Mouse (Mus musculus): ENCODE data around the gene Bik. TPM values are rescaled to one million over a fixed set of nuclear protein-coding genes. Genes with fewer than 3 reads are reported as not detected.

Bik gene
- polyA plus RNA-seq, 1 experiment from 2014 or later, result 1.7 TPM

DNA sequence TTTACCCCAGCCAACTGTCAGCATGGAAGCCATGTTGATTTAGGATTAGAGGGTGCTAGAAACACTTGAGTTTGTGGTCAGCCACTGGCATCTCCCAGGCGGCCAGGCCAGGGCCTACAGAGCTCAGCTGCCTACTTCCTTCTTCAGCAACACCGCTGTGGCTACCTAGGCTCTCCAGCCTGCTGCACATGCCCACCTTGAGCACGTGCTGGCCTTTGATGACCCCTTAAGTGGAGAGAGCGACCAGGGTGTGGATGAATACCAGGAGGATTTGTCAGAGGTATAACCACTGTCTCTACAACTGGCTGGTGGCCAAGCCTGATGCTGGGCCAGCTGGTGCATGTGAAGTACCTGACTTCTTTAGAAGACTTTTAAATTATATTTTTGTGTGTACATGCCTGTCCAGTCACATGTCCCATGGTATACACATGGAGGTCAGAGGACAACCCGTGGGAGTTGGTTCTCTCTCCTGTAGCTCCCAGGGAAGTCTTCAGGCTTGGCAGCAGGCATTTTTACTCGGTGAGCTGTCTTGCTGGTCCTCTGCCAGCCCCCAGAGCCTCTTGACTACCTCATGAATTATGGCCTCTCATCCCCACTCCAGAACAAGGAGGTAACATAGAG is 48.2 kb downstream of the Bik start:
- Histone ChIP-seq H3K4me1 (no peaks in the 10 kb centered on the region), H3K4me3 (replicated peaks) (no peak overlapping the region), H3K36me3 (replicated peaks) (peaks cover 55% of the 10 kb centered on the region), H3K4me2 (no peak overlapping the region), H3K27me3 (no peaks in the 10 kb centered on the region), H3K9ac (no peak overlapping the region), H3K9me3 (no peaks in the 10 kb centered on the region), H3K27ac (no peak overlapping the region)
- WGBS, result 86% methylated on average over 6 of the region's 6 CpGs
- ATAC-seq (ENCODE audit: low FRiP score), result no peak

DNA sequence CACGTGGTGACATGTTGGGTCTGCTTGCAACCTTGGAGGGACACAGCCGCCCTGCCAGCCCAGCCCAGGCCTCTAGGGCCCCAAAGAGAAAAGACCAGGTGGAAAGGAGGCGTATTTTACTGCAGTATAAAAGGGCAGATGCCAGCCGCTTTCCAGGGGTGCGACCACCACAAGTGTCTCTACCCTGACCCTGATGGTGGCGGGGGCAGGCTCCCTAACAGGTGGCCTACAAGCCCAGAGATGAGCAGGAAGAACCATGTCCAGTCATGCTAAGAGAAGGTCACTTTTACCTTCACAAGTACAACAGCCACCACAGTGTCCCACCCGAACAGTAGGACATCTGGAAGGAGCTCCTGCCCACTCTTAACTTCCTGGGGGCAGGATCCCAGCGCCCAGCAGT is 48.9 kb downstream of the Bik start:
- no peaks in the 10 kb centered on the region for H3K9me3 ChIP-seq
- H3K4me2 ChIP-seq, result no peak overlapping the region
- no peak overlapping the region for H3K4me3 ChIP-seq (replicated peaks)
- no peak for ATAC-seq (ENCODE audit: low FRiP score)
- no peaks in the 10 kb centered on the region for H3K4me1 ChIP-seq
- peaks cover 62% of the 10 kb centered on the region for H3K36me3 ChIP-seq (replicated peaks)
- no peaks in the 10 kb centered on the region for H3K27me3 ChIP-seq
- 95% methylated on average over 8 of the region's 8 CpGs for WGBS
- H3K27ac ChIP-seq, result no peak overlapping the region
- H3K9ac ChIP-seq, result no peak overlapping the region

DNA sequence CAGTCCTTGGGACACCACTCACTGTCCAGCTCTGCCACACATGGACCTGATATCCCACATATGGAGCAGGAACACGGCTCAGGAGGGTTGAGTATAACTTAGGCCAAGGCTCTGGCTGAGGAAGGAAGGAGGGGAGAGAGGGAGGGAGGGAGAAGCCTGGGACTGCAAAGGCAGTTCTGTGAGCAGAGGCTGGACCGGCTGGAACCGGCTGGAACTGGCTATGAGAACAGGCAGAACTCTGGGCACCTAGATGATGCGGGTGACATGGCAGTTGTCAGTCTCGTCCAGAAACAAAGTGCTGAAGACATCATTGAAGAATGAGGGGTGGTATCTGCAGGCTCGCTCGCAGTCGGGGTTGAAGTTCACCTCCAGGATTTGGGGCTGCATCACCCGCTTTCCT is 50.0 kb downstream of the Bik start:
- 93% methylated on average over 9 of the region's 9 CpGs for whole genome bisulfite sequencing

DNA sequence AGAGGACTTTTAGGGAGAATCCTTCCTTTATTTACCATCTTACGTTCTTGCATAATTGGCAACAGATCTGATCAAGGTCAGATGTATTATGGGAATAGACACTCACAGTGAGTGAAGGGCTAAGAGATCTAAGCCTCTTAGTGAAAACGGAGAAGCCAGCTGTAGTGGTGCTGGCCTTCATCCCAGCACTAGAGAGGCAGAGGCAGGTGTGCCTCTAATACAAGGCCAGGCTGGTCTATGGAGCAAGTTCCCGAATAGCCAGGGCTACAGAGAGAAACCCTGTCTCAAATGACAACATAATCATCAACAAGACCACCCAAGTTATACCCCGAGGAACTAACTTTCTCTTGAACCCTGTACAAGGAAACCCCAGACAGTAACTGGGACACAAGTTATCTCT is 56.3 kb downstream of the Bik start:
- WGBS, result 81% methylated on average over 4 of the region's 4 CpGs
- H3K9ac ChIP-seq, result no peak overlapping the region
- peaks cover 93% of the 10 kb centered on the region for H3K36me3 ChIP-seq (replicated peaks)
- H3K4me3 ChIP-seq (replicated peaks), result no peak overlapping the region
- no peak overlapping the region for H3K4me2 ChIP-seq
- H3K9me3 ChIP-seq, result no peaks in the 10 kb centered on the region
- H3K4me1 ChIP-seq, result no peaks in the 10 kb centered on the region
- H3K27me3 ChIP-seq, result no peaks in the 10 kb centered on the region
- ATAC-seq (ENCODE audit: low FRiP score), result no peak
- no peak overlapping the region for H3K27ac ChIP-seq

More for the DNA sequence above, 50.0 kb downstream of the Bik start:
- no peaks in the 10 kb centered on the region for H3K27me3 ChIP-seq
- no peak overlapping the region for H3K27ac ChIP-seq
- H3K9me3 ChIP-seq, result no peaks in the 10 kb centered on the region
- no peak for ATAC-seq (ENCODE audit: low FRiP score)
- no peaks in the 10 kb centered on the region for H3K4me1 ChIP-seq
- peaks cover 73% of the 10 kb centered on the region for H3K36me3 ChIP-seq (replicated peaks)
- H3K4me3 ChIP-seq (replicated peaks), result no peak overlapping the region
- no peak overlapping the region for H3K4me2 ChIP-seq
- no peak overlapping the region for H3K9ac ChIP-seq

DNA sequence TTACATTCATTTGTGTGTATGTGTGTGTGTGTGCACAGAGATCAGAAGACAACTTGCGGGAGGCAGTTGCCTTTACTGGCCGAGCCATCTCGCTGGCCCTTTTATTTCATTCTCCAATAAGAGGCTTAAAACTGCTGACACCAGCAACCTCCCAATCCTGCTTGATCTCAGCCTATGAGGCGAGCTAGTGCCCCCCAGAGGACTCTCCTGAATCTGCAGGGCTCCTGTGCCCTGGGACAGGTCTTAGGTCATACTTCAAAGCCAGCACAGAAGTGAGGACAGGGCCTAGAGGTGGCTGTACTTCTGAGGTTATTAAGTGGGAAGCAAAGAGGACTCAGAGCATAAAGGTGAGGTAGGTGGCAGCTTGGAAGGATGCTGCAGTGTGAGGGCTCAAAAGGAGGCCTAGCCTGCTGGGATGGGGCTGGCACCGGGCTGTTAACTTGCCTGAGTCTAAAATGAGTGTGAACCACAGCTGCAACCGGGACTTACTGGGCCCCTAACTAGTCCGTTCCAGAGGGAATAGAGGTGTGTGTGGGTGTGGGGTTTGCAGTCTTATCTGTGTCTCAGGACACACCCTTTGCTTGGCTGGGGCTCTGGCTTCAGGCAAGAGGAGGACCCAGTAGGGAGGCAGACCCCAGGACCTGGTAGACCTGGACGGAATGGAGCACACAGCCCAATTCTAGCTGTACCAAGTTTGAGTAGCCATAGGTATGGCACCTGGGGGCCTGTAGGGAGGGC is 56.9 kb downstream of the Bik start:
- ATAC-seq (ENCODE audit: low FRiP score), result no peak
- Histone ChIP-seq H3K4me2 (no peak overlapping the region), H3K9ac (no peak overlapping the region), H3K9me3 (no peaks in the 10 kb centered on the region), H3K36me3 (replicated peaks) (peaks cover 93% of the 10 kb centered on the region), H3K27me3 (no peaks in the 10 kb centered on the region), H3K27ac (no peak overlapping the region), H3K4me3 (replicated peaks) (no peak overlapping the region), H3K4me1 (no peaks in the 10 kb centered on the region)
- 62% methylated on average over 8 of the region's 8 CpGs for WGBS

DNA sequence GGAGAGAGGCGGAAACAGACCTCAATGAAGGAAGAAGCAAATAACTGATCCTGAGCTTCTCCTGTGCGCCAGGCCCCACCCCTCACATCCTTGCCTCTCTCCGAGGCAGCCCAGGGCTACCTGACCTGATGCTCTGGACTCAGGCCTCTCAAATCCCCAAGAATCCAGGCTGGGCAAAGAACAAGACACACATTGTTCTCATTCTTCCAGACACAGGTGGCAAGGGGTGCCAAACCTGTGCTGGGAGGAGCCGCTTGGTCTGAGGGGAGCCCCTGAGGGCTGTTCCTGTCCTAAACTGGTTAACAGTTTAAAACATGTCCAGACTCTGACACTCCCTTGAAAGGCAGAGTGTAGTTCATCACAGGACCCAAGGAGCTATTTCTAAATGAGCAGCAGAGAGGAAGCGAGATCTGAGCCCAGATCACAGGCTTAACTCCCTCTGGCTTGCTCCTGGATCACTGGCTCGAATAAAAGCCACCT is 58.1 kb downstream of the Bik start:
- Histone ChIP-seq H3K27me3 (no peaks in the 10 kb centered on the region), H3K4me1 (no peaks in the 10 kb centered on the region), H3K9ac (no peak overlapping the region), H3K36me3 (replicated peaks) (peaks cover 85% of the 10 kb centered on the region), H3K4me3 (replicated peaks) (no peak overlapping the region), H3K4me2 (no peak overlapping the region), H3K27ac (no peak overlapping the region), H3K9me3 (no peaks in the 10 kb centered on the region)
- WGBS, result 89% methylated on average over 6 of the region's 6 CpGs
- ATAC-seq (ENCODE audit: low FRiP score), result no peak

DNA sequence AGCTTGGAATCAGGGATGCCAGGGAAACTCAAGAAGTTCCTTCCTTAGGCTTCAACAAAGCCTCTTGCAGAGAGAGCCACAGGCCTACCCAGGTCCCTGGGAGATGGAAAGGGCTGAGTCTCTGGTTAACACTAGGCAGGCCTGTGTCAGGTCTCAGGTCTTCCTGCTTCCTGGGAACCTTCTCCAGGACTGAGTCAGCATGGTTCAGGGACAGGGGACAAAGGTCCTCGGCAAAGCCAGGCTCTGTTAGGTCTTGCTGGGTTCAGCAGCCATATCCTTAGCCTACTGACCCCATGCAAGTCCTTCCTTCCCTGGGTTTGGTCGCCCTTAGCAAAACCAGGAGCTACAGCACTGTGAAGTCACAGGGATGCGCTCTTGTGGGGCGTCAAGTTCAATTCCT is 64.2 kb downstream of the Bik start:
- ATAC-seq (ENCODE audit: low FRiP score), result no peak
- no peak overlapping the region for H3K9ac ChIP-seq

DNA sequence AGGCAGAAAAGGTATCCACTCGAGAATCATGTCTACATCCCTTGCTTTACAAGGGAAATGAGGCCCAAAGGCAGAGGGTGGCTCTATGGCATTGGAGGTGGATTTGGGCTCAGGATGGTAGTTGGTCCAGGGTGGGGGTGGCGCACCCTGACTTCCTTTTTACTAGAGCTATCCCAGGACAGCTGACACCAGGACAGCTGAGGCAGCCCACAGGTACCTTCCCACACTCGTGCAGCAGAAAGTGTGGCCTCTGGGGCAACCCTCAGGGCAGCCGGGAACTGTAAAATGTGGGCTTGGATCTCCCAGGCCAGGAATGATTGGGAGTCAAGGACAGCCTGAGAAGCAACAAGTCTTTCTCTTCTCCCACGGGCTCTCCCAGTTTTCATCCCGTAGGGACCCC is 65.1 kb downstream of the Bik start:
- no peaks in the 10 kb centered on the region for H3K27me3 ChIP-seq
- ATAC-seq (ENCODE audit: low FRiP score), result no peak
- H3K27ac ChIP-seq, result no peak overlapping the region
- H3K36me3 ChIP-seq (replicated peaks), result peaks cover 25% of the 10 kb centered on the region
- no peak overlapping the region for H3K9ac ChIP-seq
- H3K4me1 ChIP-seq, result peaks cover 22% of the 10 kb centered on the region
- no peak overlapping the region for H3K4me3 ChIP-seq (replicated peaks)
- no peaks in the 10 kb centered on the region for H3K9me3 ChIP-seq
- H3K4me2 ChIP-seq, result no peak overlapping the region
- WGBS, result 96% methylated on average over 6 of the region's 6 CpGs

More for the DNA sequence above, 64.2 kb downstream of the Bik start:
- Histone ChIP-seq H3K27me3 (no peaks in the 10 kb centered on the region), H3K36me3 (replicated peaks) (peaks cover 34% of the 10 kb centered on the region), H3K4me3 (replicated peaks) (no peak overlapping the region), H3K27ac (no peak overlapping the region), H3K4me1 (peaks cover 22% of the 10 kb centered on the region), H3K9me3 (no peaks in the 10 kb centered on the region), H3K4me2 (no peak overlapping the region)
- 93% methylated on average over 4 of the region's 4 CpGs for WGBS

DNA sequence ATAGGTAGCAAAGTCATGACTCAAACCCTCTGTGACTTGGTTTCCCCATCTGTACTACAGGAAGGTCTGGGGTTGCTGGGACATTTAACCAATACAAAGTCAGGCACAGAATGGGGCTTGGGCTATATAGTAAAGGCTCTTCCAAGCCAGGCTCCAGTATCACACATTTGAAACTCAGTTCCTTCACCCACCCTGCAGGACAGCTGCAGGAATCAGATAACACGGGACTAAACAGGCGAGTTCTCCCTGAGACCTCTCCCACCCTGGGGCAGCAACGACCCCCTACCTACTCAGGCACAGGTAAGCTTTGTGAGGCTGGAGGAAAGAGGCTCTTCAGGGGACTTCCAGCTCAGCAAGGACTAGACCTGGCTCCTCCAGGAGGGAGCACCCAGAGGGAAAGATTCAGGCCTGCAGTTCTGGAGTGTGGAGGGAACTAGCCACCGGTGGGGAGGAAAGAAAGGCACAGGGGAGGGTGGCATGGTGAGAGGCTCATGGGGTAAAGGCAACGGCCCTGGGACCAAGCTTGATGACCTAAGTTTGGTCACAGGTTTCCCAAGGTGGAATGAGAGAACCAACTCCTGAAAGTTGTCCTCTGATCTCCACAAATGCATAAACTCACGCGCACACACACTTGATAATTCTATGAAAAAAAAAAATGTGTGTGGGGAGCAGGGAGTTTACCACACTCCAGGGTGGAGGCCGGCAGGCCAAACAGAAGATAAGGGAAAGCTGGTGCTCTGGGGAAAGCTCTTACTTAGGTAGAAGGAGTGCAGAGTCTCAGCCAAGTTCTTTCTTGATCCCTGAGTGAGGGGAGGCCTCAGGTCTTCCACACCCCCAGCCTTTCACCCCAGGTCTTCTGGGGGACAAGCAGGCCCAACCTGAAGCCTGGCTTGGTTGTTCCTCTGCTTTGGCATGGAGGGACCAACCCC is 65.9 kb downstream of the Bik start:
- 82% methylated on average over 8 of the region's 8 CpGs for WGBS

DNA sequence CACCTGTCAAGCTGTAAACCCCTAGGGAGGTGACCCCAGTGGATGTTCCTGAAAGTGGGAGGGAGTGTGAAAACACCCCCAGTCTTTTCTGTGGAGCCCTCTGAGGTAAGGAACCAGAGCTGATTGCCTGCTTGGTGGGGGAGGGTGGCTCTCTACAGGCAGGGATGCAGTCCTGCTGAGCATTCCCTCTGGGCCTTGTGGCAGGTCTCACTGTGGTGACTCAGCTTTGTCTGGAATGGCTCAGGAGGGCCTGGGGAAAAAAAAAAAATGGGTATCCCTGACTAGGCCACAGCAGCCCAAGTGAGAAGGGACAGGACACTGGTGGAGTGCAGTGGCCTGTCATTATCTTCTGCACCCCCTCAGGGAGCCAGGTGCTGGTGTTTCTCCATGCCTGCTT is 66.5 kb downstream of the Bik start:
- Histone ChIP-seq H3K9ac (peak overlapping the region; percentile 77), H3K4me2 (peak overlapping the region; percentile 93), H3K9me3 (no peaks in the 10 kb centered on the region), H3K27ac (no peak overlapping the region), H3K36me3 (replicated peaks) (peaks cover 13% of the 10 kb centered on the region), H3K4me3 (replicated peaks) (peak overlapping the region; percentile 72; the same call in 1 of the 2 replicates), H3K27me3 (no peaks in the 10 kb centered on the region), H3K4me1 (peaks cover 22% of the 10 kb centered on the region)
- no peak for ATAC-seq (ENCODE audit: low FRiP score)

More for the DNA sequence above, 65.9 kb downstream of the Bik start:
- no peak overlapping the region for H3K4me3 ChIP-seq (replicated peaks)
- peaks cover 17% of the 10 kb centered on the region for H3K36me3 ChIP-seq (replicated peaks)
- H3K9ac ChIP-seq, result peak overlapping the region; percentile 33
- peaks cover 22% of the 10 kb centered on the region for H3K4me1 ChIP-seq
- H3K27ac ChIP-seq, result no peak overlapping the region
- H3K9me3 ChIP-seq, result no peaks in the 10 kb centered on the region
- no peaks in the 10 kb centered on the region for H3K27me3 ChIP-seq
- H3K4me2 ChIP-seq, result peak overlapping the region; percentile 93; the same call in 1 of the 2 replicates
- no peak for ATAC-seq (ENCODE audit: low FRiP score)

DNA sequence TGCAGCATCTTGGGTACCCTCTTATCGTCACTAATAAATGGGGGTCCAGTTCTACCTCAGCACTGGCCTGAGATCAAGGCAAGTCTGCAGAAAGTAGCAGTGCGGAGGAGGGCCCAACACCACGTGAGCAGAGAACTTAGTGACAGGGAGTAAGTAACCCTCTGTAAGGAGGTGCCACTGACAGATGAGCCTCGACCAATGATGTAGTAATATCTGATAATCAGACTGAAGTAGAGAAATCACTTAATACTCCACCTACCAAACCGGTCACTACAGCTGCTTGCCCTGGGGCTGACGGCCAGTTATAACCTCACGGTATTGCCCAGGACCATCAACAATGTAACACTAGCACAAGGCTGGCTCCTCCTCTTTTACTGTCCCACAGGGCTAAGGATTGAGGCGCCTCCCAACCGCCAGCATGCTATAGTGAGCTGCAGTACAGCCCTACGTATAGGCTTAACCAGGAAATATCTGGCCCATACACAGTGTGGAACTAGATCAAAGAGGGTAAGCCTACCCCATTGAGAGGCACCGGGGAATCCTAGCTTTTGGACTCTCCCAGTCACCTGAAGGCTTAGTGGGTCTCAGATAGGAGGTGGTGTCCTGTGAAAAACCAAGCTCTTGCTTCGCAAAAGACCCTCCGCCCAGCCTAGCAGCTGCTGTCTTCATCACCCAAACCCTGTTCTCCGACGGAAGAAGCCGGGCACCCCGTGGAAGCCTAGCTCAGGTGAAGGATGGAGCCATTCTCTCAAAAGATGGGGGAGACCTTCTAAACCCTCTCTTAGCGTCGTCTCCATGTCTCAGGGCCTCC is 67.2 kb downstream of the Bik start:
- Histone ChIP-seq H3K9ac (peak overlapping the region; percentile 77), H3K4me2 (peak overlapping the region; percentile 93), H3K27ac (peak overlapping the region; percentile 66; the same call in 1 of the 2 replicates), H3K27me3 (no peaks in the 10 kb centered on the region), H3K36me3 (replicated peaks) (peaks cover 9% of the 10 kb centered on the region), H3K4me3 (replicated peaks) (peak overlapping the region; percentile 72), H3K9me3 (no peaks in the 10 kb centered on the region), H3K4me1 (peaks cover 22% of the 10 kb centered on the region)
- WGBS, result 13% methylated on average over 19 of the region's 19 CpGs
- ATAC-seq (ENCODE audit: low FRiP score), result peak; percentile 55; the same call in 1 of the 2 replicates
